Mouse (Mus musculus): ENCODE measurements at regions not wholly inside any gene's neighbourhood (a gene's known extent, or its start where the extent isn't known, plus 50 kb on each side); places are given as distances from the start of the nearest gene placed in this dataset.

- TF ChIP-seq CTCF (IDR thresholded peaks at IDR 0.05; ENCODE audit: low read depth, low read length), result no peak
- no peak for TF ChIP-seq GATA1 (IDR thresholded peaks at IDR 0.05; ENCODE audit: borderline replicate concordance, low read length)
- TF ChIP-seq TAL1 (conservative IDR thresholded peaks at IDR 0.05; ENCODE audit: low read depth, low read length), result no peak
- TF ChIP-seq POLR2AphosphoS5 (IDR thresholded peaks at IDR 0.05; ENCODE audit: insufficient replicate concordance, low read depth, low read length), result no peak
- TF ChIP-seq GATA2 (IDR thresholded peaks at IDR 0.05; ENCODE audit: borderline replicate concordance, low read depth, low read length), result no peak
Measured at GRCm38 (mm10) chr8:103953586-103953985, 147.8 kb upstream of the Cdh5 start.

Data from G1E (cell line).